Comparison of ENCODE assay signal across 8 mouse cellular contexts in the genomic region with DNA sequence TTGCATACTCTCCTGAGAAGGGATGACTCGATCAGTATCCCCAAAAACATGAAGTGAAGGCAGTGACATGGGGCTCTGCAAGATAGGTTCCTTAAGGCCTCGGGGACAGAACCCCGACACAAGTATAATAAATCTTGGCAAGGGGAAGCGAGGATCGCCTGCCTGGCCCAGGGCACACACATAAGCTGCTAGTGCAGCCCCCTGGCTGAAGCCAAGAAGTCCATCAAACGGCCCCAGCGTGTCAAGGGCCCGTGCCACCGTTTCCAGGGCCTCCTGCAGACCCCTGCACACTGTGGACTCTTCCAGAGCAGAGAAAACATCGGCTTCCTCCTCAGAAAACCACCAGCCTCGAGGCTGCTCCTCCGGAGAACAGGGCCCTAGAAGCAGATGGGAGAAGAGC. TPM values are rescaled to one million over a fixed set of nuclear protein-coding genes. Genes with fewer than 3 reads are reported as not detected.
DNase-seq lines count a peak whose midpoint lies in the region; ATAC-seq and TF ChIP-seq lines count a peak whose summit lies in the region.

No protein-coding gene starts in this region.

- H3K27ac ChIP-seq in heart, embryonic 11.5 days (ENCODE audit: low read depth, low read length): peak overlapping the region; percentile 79
- peak overlapping the region; percentile 77 for H3K27ac ChIP-seq in heart, embryonic 15.5 days
- peak overlapping the region; percentile 40 for H3K27ac ChIP-seq in macrophage

- intact Hi-C loops in heart, postnatal 36 days (cut with DNase I): loop anchor here (5.0 kb wide), 2 partner anchors 229 to 274 kb away; partner anchors contain the start of gene Wdr81

- WGBS in heart, embryonic 11.5 days (ENCODE audit: insufficient replicate concordance): 50% methylated on average over 12 of the region's 12 CpGs
- 39% methylated on average over 12 of the region's 12 CpGs for WGBS in heart, embryonic 15.5 days
- WGBS in macrophage (ENCODE audit: missing documents): 50% methylated on average over 11 of the region's 12 CpGs

- peaks cover 11% of the 10 kb centered on the region; the same call in 1 of the 2 replicates for H3K79me2 ChIP-seq in macrophage (ENCODE audit: inconsistent target)

- H3K9ac ChIP-seq in heart, embryonic 11.5 days (ENCODE audit: low read depth, low read length): peak overlapping the region; percentile 83
- peak overlapping the region; percentile 80 for H3K9ac ChIP-seq in heart, embryonic 15.5 days

- TF ChIP-seq CTCF in G1E (IDR thresholded peaks at IDR 0.05; ENCODE audit: low read depth, low read length): no peak

- H3K36me3 ChIP-seq in heart, embryonic 11.5 days (ENCODE audit: control insufficient read depth, insufficient read depth, low read length): no peaks in the 10 kb centered on the region; the same call in 1 of the 2 replicates
- H3K36me3 ChIP-seq in G1E (replicated peaks): peaks cover 69% of the 10 kb centered on the region
- H3K36me3 ChIP-seq in heart, embryonic 15.5 days: peaks cover 24% of the 10 kb centered on the region; the same call in 1 of the 2 replicates
- peaks cover 9% of the 10 kb centered on the region; the same call in 1 of the 2 replicates for H3K36me3 ChIP-seq in macrophage (ENCODE audit: inconsistent target)

- no peak for DNase-seq in heart, postnatal 36 days
- no peak for DNase-seq in G1E (ENCODE audit: low spot score)
- DNase-seq in ovary, postnatal 36 days (ENCODE audit: low spot score): no peak
- no peak for DNase-seq in adrenal gland, postnatal 36 days

- ATAC-seq in heart, embryonic 11.5 days (replicated peaks; ENCODE audit: insufficient number of reproducible peaks, low FRiP score, low TSS enrichment): no peak
- ATAC-seq in G1E (ENCODE audit: extremely low read depth, insufficient number of reproducible peaks, low FRiP score, poor library complexity, severe bottlenecking): no peak
- ATAC-seq in heart, embryonic 15.5 days (replicated peaks; ENCODE audit: insufficient number of reproducible peaks, insufficient read depth, low FRiP score, low read depth): no peak
- ATAC-seq in activated CD4-positive, CD25-positive, alpha-beta regulatory T cell, adult 4 months: no peak

- no peaks in the 10 kb centered on the region for H3K9me3 ChIP-seq in heart, embryonic 11.5 days (replicated peaks; ENCODE audit: control insufficient read depth, low read length)
- no peaks in the 10 kb centered on the region for H3K9me3 ChIP-seq in G1E (replicated peaks)
- H3K9me3 ChIP-seq in heart, embryonic 15.5 days (replicated peaks): no peaks in the 10 kb centered on the region

- peak overlapping the region; percentile 86 for H3K4me2 ChIP-seq in heart, embryonic 11.5 days
- peak overlapping the region; percentile 70 for H3K4me2 ChIP-seq in heart, embryonic 15.5 days

- peaks cover 17% of the 10 kb centered on the region for H3K4me1 ChIP-seq in heart, embryonic 11.5 days (ENCODE audit: control insufficient read depth, insufficient read depth, low read length)
- peaks cover 40% of the 10 kb centered on the region for H3K4me1 ChIP-seq in G1E (ENCODE audit: insufficient read depth, low read depth, low read length)
- peaks cover 33% of the 10 kb centered on the region for H3K4me1 ChIP-seq in heart, embryonic 15.5 days (replicated peaks)

- H3K27me3 ChIP-seq in heart, embryonic 11.5 days (ENCODE audit: control insufficient read depth, insufficient read depth, low read length): peaks cover 11% of the 10 kb centered on the region
- peaks cover 5% of the 10 kb centered on the region; the same call in 1 of the 2 replicates for H3K27me3 ChIP-seq in G1E (ENCODE audit: insufficient read depth, low read length)
- peaks cover 6% of the 10 kb centered on the region for H3K27me3 ChIP-seq in heart, embryonic 15.5 days

- peak overlapping the region; percentile 75 for H3K4me3 ChIP-seq in heart, embryonic 11.5 days (ENCODE audit: low read depth, low read length)
- H3K4me3 ChIP-seq in G1E (ENCODE audit: low read depth, low read length) (peak overlapping the region; percentile 83), macrophage (ENCODE audit: inconsistent target) (peak overlapping the region; percentile 86)
- peak overlapping the region; percentile 81 for H3K4me3 ChIP-seq in heart, embryonic 15.5 days

RNA-seq across cellular contexts. Expression of gene Ovca2, which starts 0.6 kb away (rescaled TPM):
- 23.4 and 24.6 TPM in 2 replicates for polyA plus RNA-seq in heart, embryonic 11.5 days (2014; fragmentation: Nextera tagmentation; extraction: Ambion mirVana)
- 1 to 10 TPM; 5.3 to 7.2 TPM for total RNA-seq in heart, postnatal 36 days (2021)
- 21.0 and 21.8 TPM in 2 replicates for total RNA-seq in G1E (2014; fragmentation: Nextera tagmentation)
- 20.9 and 21.7 TPM in 2 replicates for total RNA-seq in G1E (2017)
- 2.0 and 2.4 TPM in 2 replicates for polyA plus RNA-seq in G1E (2012)
- 14.4 and 17.5 TPM in 2 replicates for polyA plus RNA-seq in heart, embryonic 15.5 days (2015; fragmentation: Nextera tagmentation; extraction: Ambion mirVana)
- total RNA-seq in macrophage (2018; cell fraction: chromatin; rRNA removed): 10 to 100 TPM in 16 of 26 experiments, 1 to 10 TPM in 10; 6.4 to 24.7 (median 12.3) TPM
- 10 to 100 TPM in 25 of 26 experiments, 1 to 10 TPM in 1; 9.6 to 17.6 (median 15.0) TPM for total RNA-seq in macrophage (2018; cell fraction: cytosol; rRNA removed)
- total RNA-seq in macrophage (2018; cell fraction: nucleus; rRNA removed): 10 to 100 TPM in 19 of 26 experiments, 1 to 10 TPM in 7; 7.6 to 24.2 (median 11.8) TPM
- 11.7 to 19.4 TPM (median 13.3 TPM) in 3 replicates for polyA plus RNA-seq in macrophage (2018)
- polyA plus RNA-seq in activated CD4-positive, CD25-positive, alpha-beta regulatory T cell, adult 4 months (2017; shearing (Covaris generic)): 10 to 100 TPM; 28.4 to 32.8 TPM
- 10 to 100 TPM; 20.7 to 22.4 TPM for total RNA-seq in adrenal gland, postnatal 36 days (2021)

RNA-seq across cellular contexts. Expression of gene Hic1, which starts 8.7 kb away (rescaled TPM):
- 2.5 and 3.0 TPM in 2 replicates for polyA plus RNA-seq in heart, embryonic 11.5 days (2014; fragmentation: Nextera tagmentation; extraction: Ambion mirVana)
- 10 to 100 TPM; 14.8 to 22.8 TPM for total RNA-seq in heart, postnatal 36 days (2021)
- total RNA-seq in G1E (2014; fragmentation: Nextera tagmentation) (not detected in 2 replicates), G1E (2017) (0.05 TPM in 1 of 2 replicates, not detected in the other)
- polyA plus RNA-seq in G1E (2012) (0.22 and 0.29 TPM in 2 replicates), macrophage (2018) (0.06 TPM in 1 of 3 replicates, not detected in the others)
- polyA plus RNA-seq in heart, embryonic 15.5 days (2015; fragmentation: Nextera tagmentation; extraction: Ambion mirVana): 11.0 and 18.0 TPM in 2 replicates
- 1 to 10 TPM in 1 of 26 experiments, under 1 TPM in 15, not detected in 10; 0.18 to 4.7 (median 0.30) TPM for total RNA-seq in macrophage (2018; cell fraction: chromatin; rRNA removed)
- total RNA-seq in macrophage (2018; cell fraction: cytosol; rRNA removed): under 1 TPM in 12 of 26 experiments, not detected in 14; 0.03 to 0.18 (median 0.04) TPM
- under 1 TPM in 15 of 26 experiments, not detected in 11; 0.17 to 0.92 (median 0.33) TPM for total RNA-seq in macrophage (2018; cell fraction: nucleus; rRNA removed)
- polyA plus RNA-seq in activated CD4-positive, CD25-positive, alpha-beta regulatory T cell, adult 4 months (2017; shearing (Covaris generic)): under 1 TPM in 1 of 2 experiments, not detected in 1; 0.38 TPM
- total RNA-seq in adrenal gland, postnatal 36 days (2021): 1 to 10 TPM; 8.3 to 9.0 TPM

RNA-seq across cellular contexts. Expression of gene Dph1, which starts 13.0 kb away (rescaled TPM):
- polyA plus RNA-seq in heart, embryonic 11.5 days (2014; fragmentation: Nextera tagmentation; extraction: Ambion mirVana): 16.5 and 21.0 TPM in 2 replicates
- total RNA-seq in heart, postnatal 36 days (2021): 1 to 10 TPM; 9.0 to 9.7 TPM
- total RNA-seq in G1E (2014; fragmentation: Nextera tagmentation) (4.7 and 10.0 TPM in 2 replicates), G1E (2017) (6.1 and 8.7 TPM in 2 replicates)
- polyA plus RNA-seq in G1E (2012) (61.5 and 93.9 TPM in 2 replicates), macrophage (2018) (3.0 to 14.0 TPM (median 8.4 TPM) in 3 replicates)
- 17.2 and 20.5 TPM in 2 replicates for polyA plus RNA-seq in heart, embryonic 15.5 days (2015; fragmentation: Nextera tagmentation; extraction: Ambion mirVana)
- total RNA-seq in macrophage (2018; cell fraction: chromatin; rRNA removed): 10 to 100 TPM in 17 of 26 experiments, 1 to 10 TPM in 9; 2.9 to 22.5 (median 13.0) TPM
- 1 to 10 TPM; 4.2 to 9.7 (median 6.6) TPM for total RNA-seq in macrophage (2018; cell fraction: cytosol; rRNA removed)
- 10 to 100 TPM in 8 of 26 experiments, 1 to 10 TPM in 18; 2.8 to 18.9 (median 6.9) TPM for total RNA-seq in macrophage (2018; cell fraction: nucleus; rRNA removed)
- 1 to 10 TPM; 8.3 to 9.6 TPM for polyA plus RNA-seq in activated CD4-positive, CD25-positive, alpha-beta regulatory T cell, adult 4 months (2017; shearing (Covaris generic))
- 10 to 100 TPM; 29.8 to 30.6 TPM for total RNA-seq in adrenal gland, postnatal 36 days (2021)

RNA-seq across cellular contexts. Expression of gene Rtn4rl1, which starts 15.6 kb away (rescaled TPM):
- polyA plus RNA-seq in heart, embryonic 11.5 days (2014; fragmentation: Nextera tagmentation; extraction: Ambion mirVana): 12.7 and 16.8 TPM in 2 replicates
- 10 to 100 TPM in 1 of 2 experiments, 1 to 10 TPM in 1; 6.0 to 10.0 TPM for total RNA-seq in heart, postnatal 36 days (2021)
- total RNA-seq in G1E (2014; fragmentation: Nextera tagmentation) (not detected in 2 replicates), G1E (2017) (not detected in 2 replicates)
- polyA plus RNA-seq in G1E (2012) (not detected in 2 replicates), macrophage (2018) (0.72 to 0.94 TPM (median 0.83 TPM) in 3 replicates)
- polyA plus RNA-seq in heart, embryonic 15.5 days (2015; fragmentation: Nextera tagmentation; extraction: Ambion mirVana): 12.4 and 13.1 TPM in 2 replicates
- under 1 TPM in 5 of 26 experiments, not detected in 21; 0.22 to 0.51 (median 0.33) TPM for total RNA-seq in macrophage (2018; cell fraction: chromatin; rRNA removed)
- 1 to 10 TPM in 4 of 26 experiments, under 1 TPM in 16, not detected in 6; 0.03 to 1.5 (median 0.59) TPM for total RNA-seq in macrophage (2018; cell fraction: cytosol; rRNA removed)
- 1 to 10 TPM in 2 of 26 experiments, under 1 TPM in 10, not detected in 14; 0.24 to 1.2 (median 0.61) TPM for total RNA-seq in macrophage (2018; cell fraction: nucleus; rRNA removed)
- 1 to 10 TPM; 1.6 to 1.8 TPM for polyA plus RNA-seq in activated CD4-positive, CD25-positive, alpha-beta regulatory T cell, adult 4 months (2017; shearing (Covaris generic))
- 10 to 100 TPM; 37.3 to 53.0 TPM for total RNA-seq in adrenal gland, postnatal 36 days (2021)
